8 mouse cellular contexts compared by ENCODE assay signal in the genomic region with DNA sequence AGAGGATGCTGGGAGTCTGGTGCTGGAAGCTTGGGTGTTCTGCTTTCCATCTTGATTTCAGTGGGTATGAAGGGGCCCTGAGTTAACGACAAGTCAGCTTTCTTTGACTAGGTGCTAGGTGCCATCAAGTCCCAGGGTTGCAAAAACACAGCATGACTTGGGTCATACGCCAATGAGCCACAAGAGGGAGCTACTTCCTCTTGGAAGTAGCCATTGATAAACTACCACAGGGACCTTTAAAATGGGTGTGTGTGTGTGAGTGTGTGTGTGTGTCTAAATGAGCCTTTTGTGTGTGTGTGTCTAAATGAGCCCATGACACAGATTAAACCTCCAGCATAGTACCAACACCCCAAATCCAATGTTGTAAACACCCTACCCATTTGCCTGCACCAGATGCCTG.
DNase-seq lines count a peak whose midpoint lies in the region; ATAC-seq and TF ChIP-seq lines count a peak whose summit lies in the region.
"Had no signal": no experiment of that assay in that cellular context is flagged by ENCODE, and none has a peak within 500 bp of the region (broad histone marks: within the 10 kb centered on the region; RNA-seq: fewer than 3 reads in every experiment).

No protein-coding gene starts in this region.

- no peak for TF ChIP-seq POLR2A in bone marrow macrophage, adult 2 months (IDR thresholded peaks at IDR 0.05; ENCODE audit: borderline replicate concordance, low read depth, low read length)

- TF ChIP-seq EP300 in lung, postnatal 0 days (IDR thresholded peaks at IDR 0.05) = no peak

- peak; percentile 31; the same call in 1 of the 2 replicates for TF ChIP-seq CTCF in bone marrow macrophage, adult 2 months (IDR thresholded peaks at IDR 0.05; ENCODE audit: low read depth, low read length)
- peak; percentile 81 for TF ChIP-seq CTCF in layer of hippocampus, adult 2 months (conservative IDR thresholded peaks at IDR 0.05)
- peak; percentile 92 for TF ChIP-seq CTCF in lung, postnatal 0 days (IDR thresholded peaks at IDR 0.05)

- DNase-seq in MEL-GATA-1-ER (ENCODE audit: extremely low read depth, low read depth) = peak; percentile 52
- DNase-seq in layer of hippocampus, adult 2 months (ENCODE audit: low spot score in 2 of 2) = peak; percentile 69 to 74
- DNase-seq in lung, postnatal 0 days (ENCODE audit: low spot score) = peak; percentile 69
- DNase-seq in skeletal muscle tissue, adult 2 months (ENCODE audit: low read depth, low spot score) = peak; percentile 64

- H3K27me3 ChIP-seq in heart, embryonic 12.5 days (replicated peaks) = no peaks in the 10 kb centered on the region
- no peaks in the 10 kb centered on the region for H3K27me3 ChIP-seq in lung, postnatal 0 days (replicated peaks; ENCODE audit: insufficient read depth, low read length)
- H3K27me3 ChIP-seq: megakaryocyte, embryonic 14.5 days had no signal

- H3K9me3 ChIP-seq in heart, embryonic 12.5 days (replicated peaks) = no peaks in the 10 kb centered on the region
- H3K9me3 ChIP-seq in lung, postnatal 0 days (ENCODE audit: low read length) = no peaks in the 10 kb centered on the region
- H3K9me3 ChIP-seq: megakaryocyte, embryonic 14.5 days had no signal

- no peak overlapping the region; the same call in 1 of the 2 replicates for H3K27ac ChIP-seq in bone marrow macrophage, adult 2 months (ENCODE audit: insufficient read depth, low read depth, low read length)
- H3K27ac ChIP-seq in heart, embryonic 12.5 days (ENCODE audit: poor library complexity, severe bottlenecking) = no peak overlapping the region
- H3K27ac ChIP-seq in layer of hippocampus, adult 2 months = no peak overlapping the region
- H3K27ac ChIP-seq in lung, postnatal 0 days (ENCODE audit: low read length) = no peak overlapping the region

- WGBS in heart, embryonic 12.5 days = 9% methylated on average over 2 of the region's 2 CpGs
- WGBS in lung, postnatal 0 days = 17% methylated on average over 2 of the region's 2 CpGs

- no peak overlapping the region for H3K9ac ChIP-seq in heart, embryonic 12.5 days
- no peak overlapping the region for H3K9ac ChIP-seq in lung, postnatal 0 days (replicated peaks; ENCODE audit: low read depth)

- H3K36me3 ChIP-seq in heart, embryonic 12.5 days = 0 out of 2 replicates have a peak, but pooled peaks cover 4% of the 10 kb centered on the region
- no peaks in the 10 kb centered on the region for H3K36me3 ChIP-seq in lung, postnatal 0 days (ENCODE audit: insufficient read depth, low read length)

- H3K4me3 ChIP-seq in bone marrow macrophage, adult 2 months (ENCODE audit: insufficient read depth, low read length) = no peak overlapping the region
- no peak overlapping the region for H3K4me3 ChIP-seq in heart, embryonic 12.5 days
- no peak overlapping the region for H3K4me3 ChIP-seq in layer of hippocampus, adult 2 months
- no peak overlapping the region for H3K4me3 ChIP-seq in lung, postnatal 0 days (ENCODE audit: low read depth, low read length)
- H3K4me3 ChIP-seq: megakaryocyte, embryonic 14.5 days had no signal

- H3K4me2 ChIP-seq in heart, embryonic 12.5 days = no peak overlapping the region
- H3K4me2 ChIP-seq in lung, postnatal 0 days (replicated peaks; ENCODE audit: low read depth, low read length) = no peak overlapping the region

- peak; percentile 68 for ATAC-seq in erythroid progenitor cell, adult 5-6 weeks (replicated peaks; ENCODE audit: low FRiP score, poor library complexity, severe bottlenecking)
- ATAC-seq in heart, embryonic 12.5 days (ENCODE audit: insufficient number of reproducible peaks, low FRiP score) = peak; percentile 27; the same call in 1 of the 2 replicates
- no peak; the same call in 1 of the 2 replicates for ATAC-seq in lung, postnatal 0 days

- peaks cover 6% of the 10 kb centered on the region; the same call in 1 of the 2 replicates for H3K4me1 ChIP-seq in bone marrow macrophage, adult 2 months (ENCODE audit: control insufficient read depth, insufficient read depth, low read length)
- no peaks in the 10 kb centered on the region for H3K4me1 ChIP-seq in heart, embryonic 12.5 days (replicated peaks)
- H3K4me1 ChIP-seq in lung, postnatal 0 days (ENCODE audit: insufficient read depth, low read depth, low read length) = no peaks in the 10 kb centered on the region

Comparison
In these comparisons a context has a peak if more than half of its experiments do, and no peak if none do; other contexts are left out.
1. CTCF ChIP-seq: peak in every context shown above with its lines; median percentile 92 in lung, postnatal 0 days; 81 in layer of hippocampus, adult 2 months; 31 in bone marrow macrophage, adult 2 months.